Mouse (Mus musculus) heart, embryonic 12.5 days (tissue): ENCODE results near the gene Rasgef1b. TPM values are rescaled to one million over a fixed set of nuclear protein-coding genes. Genes with fewer than 3 reads are reported as not detected.
A peak's percentile ranks its signal among the peaks of the same experiment; 100 is the strongest.

Experiments
- ATAC-seq: fragments of 200-750 bp; cut with Nextera tagmentation; 2 replicates; pipeline ENCODE4 v1.8.0; 2017; ENCODE audit warnings: moderate TSS enrichment, moderate library complexity; ENCODE audit not compliant: insufficient number of reproducible peaks, low FRiP score
- H3K27ac ChIP-seq: fragments of 300-500 bp; sonication (generic); 2 replicates; pipeline ENCODE4 v1.5.1; 2016; ENCODE audit warnings: mild to moderate bottlenecking, moderate library complexity; ENCODE audit not compliant: poor library complexity, severe bottlenecking
- H3K27me3 ChIP-seq: fragments of 300-500 bp; sonication (generic); replicated peaks from 2 replicates; pipeline ENCODE4 v1.6.1; 2016; ENCODE audit warnings: mild to moderate bottlenecking, moderate library complexity
- H3K36me3 ChIP-seq: fragments of 300-500 bp; sonication (generic); 2 replicates; pipeline ENCODE4 v1.6.1; 2016; ENCODE audit warnings: mild to moderate bottlenecking, moderate library complexity
- H3K4me1 ChIP-seq: fragments of 300-500 bp; sonication (generic); replicated peaks from 2 replicates; pipeline ENCODE4 v1.6.1; 2016; ENCODE audit warnings: mild to moderate bottlenecking
- H3K4me2 ChIP-seq: fragments of 300-500 bp; sonication (generic); 2 replicates; pipeline ENCODE4 v1.6.1; 2016; ENCODE audit warnings: mild to moderate bottlenecking, moderate library complexity
- H3K4me3 ChIP-seq: fragments of 300-500 bp; sonication (generic); 2 replicates; pipeline ENCODE4 v1.5.1; 2016; ENCODE audit warnings: mild to moderate bottlenecking
- H3K9ac ChIP-seq: fragments of 300-500 bp; sonication (generic); 2 replicates; pipeline ENCODE4 v1.6.1; 2016; ENCODE audit warnings: mild to moderate bottlenecking, moderate library complexity
- H3K9me3 ChIP-seq: fragments of 300-500 bp; sonication (generic); replicated peaks from 2 replicates; pipeline ENCODE4 v1.6.1; 2016; ENCODE audit warnings: mild to moderate bottlenecking, moderate library complexity
- WGBS: fragments of 180-500 bp; shearing (Covaris S2); methylation state at CpG from one replicate; pipeline ENCODE4 v1.1.7; 2016; 5-methylcytosine and 5-hydroxymethylcytosine counted together
- polyA plus RNA-seq: library from polyadenylated mRNA; unstranded; fragments of >200 nt; fragmentation: Nextera tagmentation; extraction: Ambion mirVana; gene quantifications from 2 replicates; pipeline ENCODE4 v1.2.1, GENCODE M21; 2016

Rasgef1b gene
- polyA plus RNA-seq, 1 experiment from 2014 or later, result 44.7 TPM

- H3K36me3 ChIP-seq, result no peaks in the 10 kb centered on the region
- no peaks in the 10 kb centered on the region for H3K9me3 ChIP-seq
- H3K4me2 ChIP-seq, result no peak overlapping the region
- WGBS, result 45% methylated on average over 2 of the region's 2 CpGs
- H3K4me3 ChIP-seq, result no peak overlapping the region
- H3K27me3 ChIP-seq, result no peaks in the 10 kb centered on the region
- ATAC-seq, result no peak
- peaks cover 7% of the 10 kb centered on the region for H3K4me1 ChIP-seq
- H3K27ac ChIP-seq, result no peak overlapping the region
- H3K9ac ChIP-seq, result no peak overlapping the region
These were observed 309.0 kb downstream of the Rasgef1b start for GRCm38 (mm10) chr5:99419872-99420271.

- 85% methylated on average over 21 of the region's 21 CpGs for WGBS
- H3K4me1 ChIP-seq, result peaks cover 19% of the 10 kb centered on the region
- no peak overlapping the region for H3K4me2 ChIP-seq
- H3K9me3 ChIP-seq, result no peaks in the 10 kb centered on the region
- H3K27me3 ChIP-seq, result no peaks in the 10 kb centered on the region
- no peak overlapping the region for H3K9ac ChIP-seq
- H3K36me3 ChIP-seq, result no peaks in the 10 kb centered on the region
- no peak for ATAC-seq
- H3K4me3 ChIP-seq, result no peak overlapping the region
- H3K27ac ChIP-seq, result no peak overlapping the region
These were observed 312.0 kb downstream of the Rasgef1b start for GRCm38 (mm10) chr5:99416902-99417301.

- no peaks in the 10 kb centered on the region for H3K36me3 ChIP-seq
- no peak for ATAC-seq
- no peaks in the 10 kb centered on the region for H3K9me3 ChIP-seq
- no peaks in the 10 kb centered on the region for H3K27me3 ChIP-seq
- no peak overlapping the region for H3K4me3 ChIP-seq
- H3K4me2 ChIP-seq, result no peak overlapping the region
- 90% methylated on average over 12 of the region's 12 CpGs for WGBS
- no peak overlapping the region for H3K9ac ChIP-seq
- no peak overlapping the region for H3K27ac ChIP-seq
- peaks cover 19% of the 10 kb centered on the region for H3K4me1 ChIP-seq
These were observed 313.2 kb downstream of the Rasgef1b start for GRCm38 (mm10) chr5:99415676-99416075.

GRCm38 (mm10) chr5:99415049-99415448 lies 313.8 kb downstream of the Rasgef1b start:
- H3K27ac ChIP-seq, result no peak overlapping the region
- 78% methylated on average over 2 of the region's 2 CpGs for WGBS
- H3K4me2 ChIP-seq, result no peak overlapping the region
- H3K4me3 ChIP-seq, result no peak overlapping the region
- no peaks in the 10 kb centered on the region for H3K27me3 ChIP-seq
- no peaks in the 10 kb centered on the region for H3K36me3 ChIP-seq
- peaks cover 19% of the 10 kb centered on the region for H3K4me1 ChIP-seq
- ATAC-seq, result no peak
- H3K9me3 ChIP-seq, result no peaks in the 10 kb centered on the region
- H3K9ac ChIP-seq, result no peak overlapping the region

- no peak overlapping the region for H3K27ac ChIP-seq
- peaks cover 18% of the 10 kb centered on the region for H3K4me1 ChIP-seq
- no peaks in the 10 kb centered on the region for H3K9me3 ChIP-seq
- no peaks in the 10 kb centered on the region for H3K36me3 ChIP-seq
- H3K4me3 ChIP-seq, result no peak overlapping the region
- 83% methylated on average over 6 of the region's 6 CpGs for WGBS
- H3K27me3 ChIP-seq, result no peaks in the 10 kb centered on the region
- ATAC-seq, result no peak
- no peak overlapping the region for H3K4me2 ChIP-seq
- no peak overlapping the region for H3K9ac ChIP-seq
These were observed 314.6 kb downstream of the Rasgef1b start for GRCm38 (mm10) chr5:99414293-99414692.

- no peaks in the 10 kb centered on the region for H3K9me3 ChIP-seq
- no peak overlapping the region for H3K4me3 ChIP-seq
- no peak overlapping the region for H3K27ac ChIP-seq
- peaks cover 14% of the 10 kb centered on the region for H3K4me1 ChIP-seq
- no peak for ATAC-seq
- H3K9ac ChIP-seq, result no peak overlapping the region
- H3K36me3 ChIP-seq, result no peaks in the 10 kb centered on the region
- 47% methylated on average over 1 of the region's 1 CpGs for WGBS
- H3K27me3 ChIP-seq, result no peaks in the 10 kb centered on the region
- H3K4me2 ChIP-seq, result no peak overlapping the region
These were observed 315.0 kb downstream of the Rasgef1b start for GRCm38 (mm10) chr5:99413851-99414250.

- Histone ChIP-seq H3K36me3 (no peaks in the 10 kb centered on the region), H3K9ac (no peak overlapping the region), H3K4me1 (peaks cover 13% of the 10 kb centered on the region; the same call in 1 of the 2 replicates), H3K4me2 (no peak overlapping the region), H3K27ac (no peak overlapping the region), H3K27me3 (no peaks in the 10 kb centered on the region), H3K4me3 (no peak overlapping the region), H3K9me3 (no peaks in the 10 kb centered on the region)
- WGBS, result 85% methylated on average over 9 of the region's 9 CpGs
- no peak for ATAC-seq
These were observed 315.5 kb downstream of the Rasgef1b start for GRCm38 (mm10) chr5:99413391-99413790.

- H3K9me3 ChIP-seq, result no peaks in the 10 kb centered on the region
- no peaks in the 10 kb centered on the region for H3K36me3 ChIP-seq
- 64% methylated on average over 11 of the region's 11 CpGs for WGBS
- H3K4me1 ChIP-seq, result peaks cover 47% of the 10 kb centered on the region
- no peak overlapping the region; the same call in 1 of the 2 replicates for H3K27ac ChIP-seq
- H3K4me3 ChIP-seq, result no peak overlapping the region
- no peak overlapping the region for H3K9ac ChIP-seq
- H3K4me2 ChIP-seq, result no peak overlapping the region
- H3K27me3 ChIP-seq, result no peaks in the 10 kb centered on the region
- ATAC-seq, result no peak
These were observed 324.3 kb downstream of the Rasgef1b start for GRCm38 (mm10) chr5:99404403-99405170.

- H3K4me2 ChIP-seq, result no peak overlapping the region
- 58% methylated on average over 5 of the region's 5 CpGs for WGBS
- H3K4me1 ChIP-seq, result peaks cover 52% of the 10 kb centered on the region
- no peaks in the 10 kb centered on the region for H3K27me3 ChIP-seq
- H3K9me3 ChIP-seq, result no peaks in the 10 kb centered on the region
- ATAC-seq, result no peak
- H3K4me3 ChIP-seq, result no peak overlapping the region
- no peak overlapping the region for H3K9ac ChIP-seq
- H3K27ac ChIP-seq, result no peak overlapping the region
- no peaks in the 10 kb centered on the region for H3K36me3 ChIP-seq
These were observed 325.5 kb downstream of the Rasgef1b start for GRCm38 (mm10) chr5:99403325-99403724.

GRCm38 (mm10) chr5:99402784-99403183 lies 326.1 kb downstream of the Rasgef1b start:
- Histone ChIP-seq H3K4me2 (peak overlapping the region; percentile 28), H3K9ac (peak overlapping the region; percentile 32; the same call in 1 of the 2 replicates), H3K27me3 (no peaks in the 10 kb centered on the region), H3K9me3 (no peaks in the 10 kb centered on the region), H3K4me1 (peaks cover 52% of the 10 kb centered on the region), H3K27ac (peak overlapping the region; percentile 67), H3K4me3 (no peak overlapping the region), H3K36me3 (no peaks in the 10 kb centered on the region)
- WGBS, result 29% methylated on average over 2 of the region's 2 CpGs
- peak; percentile 45 for ATAC-seq

GRCm38 (mm10) chr5:99402297-99402696 lies 326.6 kb downstream of the Rasgef1b start:
- Histone ChIP-seq H3K27me3 (no peaks in the 10 kb centered on the region), H3K4me3 (no peak overlapping the region), H3K27ac (peak overlapping the region; percentile 67), H3K4me2 (peak overlapping the region; percentile 28), H3K36me3 (no peaks in the 10 kb centered on the region), H3K9ac (0 out of 2 replicates have a peak overlapping the region, but pooled peaks have one; percentile 32), H3K4me1 (peaks cover 52% of the 10 kb centered on the region), H3K9me3 (no peaks in the 10 kb centered on the region)
- peak; percentile 64 for ATAC-seq
- WGBS, result 11% methylated on average over 7 of the region's 7 CpGs
